Comparison of ENCODE assay signal across 14 mouse cellular contexts in genomic region chr5:150137772-150138451, GRCm38 (mm10). TPM values are rescaled to one million over a fixed set of nuclear protein-coding genes. Genes with fewer than 3 reads are reported as not detected.
DNase-seq lines count a peak whose midpoint lies in the region; ATAC-seq and TF ChIP-seq lines count a peak whose summit lies in the region.
"Had no signal": no experiment of that assay in that cellular context is flagged by ENCODE, and none has a peak within 500 bp of the region (broad histone marks: within the 10 kb centered on the region; RNA-seq: fewer than 3 reads in every experiment).

No protein-coding gene starts in this region.

- TF ChIP-seq POLR2A in heart, adult 2 months (IDR thresholded peaks at IDR 0.05; ENCODE audit: insufficient read depth, low read depth, low read length), result no peak

- WGBS in heart, adult 2 months, result 89% methylated on average over 9 of the region's 9 CpGs
- 62% methylated on average over 9 of the region's 9 CpGs for WGBS in neural tube, embryonic 11.5 days

- H3K9me3 ChIP-seq in neural tube, embryonic 11.5 days (ENCODE audit: control insufficient read depth, low read length), result no peaks in the 10 kb centered on the region
- H3K9me3 ChIP-seq: forebrain, embryonic 13.5 days; stomach, embryonic 15.5 days had no signal

- no peak overlapping the region for H3K27ac ChIP-seq in heart, adult 2 months
- no peak overlapping the region for H3K27ac ChIP-seq in neural tube, embryonic 11.5 days (ENCODE audit: low read depth, low read length)
- H3K27ac ChIP-seq: forebrain, embryonic 13.5 days; stomach, embryonic 15.5 days had no signal

- no peak overlapping the region for H3K4me3 ChIP-seq in heart, adult 2 months
- H3K4me3 ChIP-seq in neural tube, embryonic 11.5 days (ENCODE audit: low read depth, low read length), result no peak overlapping the region
- H3K4me3 ChIP-seq: forebrain, embryonic 13.5 days; stomach, embryonic 15.5 days had no signal

- H3K4me1 ChIP-seq in heart, adult 2 months (ENCODE audit: control insufficient read depth, insufficient read depth, low read length), result no peaks in the 10 kb centered on the region
- H3K4me1 ChIP-seq in neural tube, embryonic 11.5 days (ENCODE audit: control insufficient read depth, insufficient read depth, low read length), result no peaks in the 10 kb centered on the region
- H3K4me1 ChIP-seq: forebrain, embryonic 13.5 days; stomach, embryonic 15.5 days had no signal

- no peak for DNase-seq in heart, adult 2 months
- no peak for DNase-seq in heart, postnatal 36 days
- peak; percentile 43 for DNase-seq in neural tube, embryonic 11.5 days (ENCODE audit: low spot score)
- DNase-seq in neural tube, embryonic 10.5 days (ENCODE audit: extremely low spot score, low spot score), result no peak
- peak; percentile 85 for DNase-seq in R1 (ENCODE audit: low read depth, low spot score)
- peak; percentile 19 for DNase-seq in naive thymus-derived CD4-positive, alpha-beta T cell, adult 2 months (ENCODE audit: low read depth)
- DNase-seq in cerebellum, postnatal 25 days, result no peak
- DNase-seq in frontal cortex, postnatal 10 days (ENCODE audit: low spot score in 2 of 2), result no peak
- DNase-seq: cerebellum, adult 18-20 months; heart, postnatal 10 days; layer of hippocampus, adult 9-11 months; lung, adult 2 months had no signal

- peak; percentile 40 for TF ChIP-seq CTCF in heart, adult 2 months (IDR thresholded peaks at IDR 0.05)

- no peak overlapping the region for H3K4me2 ChIP-seq in neural tube, embryonic 11.5 days (ENCODE audit: low read depth)
- H3K4me2 ChIP-seq: forebrain, embryonic 13.5 days; stomach, embryonic 15.5 days had no signal

- peak; percentile 74 for ATAC-seq in neural tube, embryonic 11.5 days (ENCODE audit: insufficient read depth, low FRiP score, low TSS enrichment)
- ATAC-seq: forebrain, embryonic 13.5 days had no signal

- no peaks in the 10 kb centered on the region for H3K27me3 ChIP-seq in heart, adult 2 months (ENCODE audit: control insufficient read depth, insufficient read depth, low read length)
- no peaks in the 10 kb centered on the region for H3K27me3 ChIP-seq in neural tube, embryonic 11.5 days (ENCODE audit: control insufficient read depth, insufficient read depth, low read length)
- H3K27me3 ChIP-seq: forebrain, embryonic 13.5 days; stomach, embryonic 15.5 days had no signal

- intact Hi-C loops in heart, adult 2 months (cut with DNase I), result no loop called here
- intact Hi-C loops in heart, postnatal 36 days (cut with DNase I), result no loop called here

- TF ChIP-seq EP300 in heart, adult 2 months (IDR thresholded peaks at IDR 0.05; ENCODE audit: insufficient read depth, low read depth, low read length), result no peak

- H3K9ac ChIP-seq in heart, adult 2 months (ENCODE audit: low read depth, low read length), result no peak overlapping the region
- no peak overlapping the region for H3K9ac ChIP-seq in neural tube, embryonic 11.5 days (ENCODE audit: low read length)
- H3K9ac ChIP-seq: forebrain, embryonic 13.5 days; stomach, embryonic 15.5 days had no signal

- no peaks in the 10 kb centered on the region; the same call in 1 of the 2 replicates for H3K79me2 ChIP-seq in heart, adult 2 months (replicated peaks; ENCODE audit: control insufficient read depth, insufficient read depth, low read length)

- H3K36me3 ChIP-seq in heart, adult 2 months (ENCODE audit: control insufficient read depth, insufficient read depth, low read length), result no peaks in the 10 kb centered on the region
- no peaks in the 10 kb centered on the region for H3K36me3 ChIP-seq in neural tube, embryonic 11.5 days (ENCODE audit: control insufficient read depth, insufficient read depth, low read length)
- H3K36me3 ChIP-seq: stomach, embryonic 15.5 days had no signal

RNA-seq across cellular contexts. Expression of gene Fry, which starts 19.5 kb away (rescaled TPM):
- 100 to 1,000 TPM; 117 to 153 TPM for total RNA-seq in heart, adult 2 months (2021)
- polyA plus RNA-seq in heart, adult 2 months (2012; rRNA removed), result 43.8 and 55.9 TPM in 2 replicates
- 100 to 1,000 TPM; 134 to 136 TPM for total RNA-seq in heart, postnatal 36 days (2021)
- polyA plus RNA-seq in neural tube, embryonic 11.5 days (2014; fragmentation: Nextera tagmentation; extraction: Ambion mirVana), result 21.1 and 23.9 TPM in 2 replicates

Comparison
In these comparisons a context has a peak if more than half of its experiments do, and no peak if none do; other contexts are left out.
1. DNase-seq: peak in neural tube, embryonic 11.5 days (single experiment), R1 (single experiment) and naive thymus-derived CD4-positive, alpha-beta T cell, adult 2 months (single experiment); none in heart, adult 2 months (0 of 2), heart, postnatal 36 days (0 of 2), neural tube, embryonic 10.5 days (single experiment), cerebellum, postnatal 25 days (0 of 2) and frontal cortex, postnatal 10 days (0 of 2).